Mouse (Mus musculus) midbrain, embryonic 16.5 days (tissue): ENCODE measurements around the gene Tppp. TPM values are rescaled to one million over a fixed set of nuclear protein-coding genes. Genes with fewer than 3 reads are reported as not detected.
"Not testable (repeated sequence)": the region's sequence is repeated elsewhere in the genome, so short reads cannot be mapped to it uniquely, and the experiment has no call there.

Experiments
- ATAC-seq: fragments of 200-750 bp; cut with Nextera tagmentation; 2 replicates; pipeline ENCODE4 v1.8.0; 2017; ENCODE audit warnings: moderate TSS enrichment
- H3K27ac ChIP-seq: fragments of 300-500 bp; sonication (generic); 2 replicates; pipeline ENCODE4 v1.5.1; 2014; ENCODE audit warnings: mild to moderate bottlenecking, low read length, mixed read lengths
- H3K27me3 ChIP-seq: fragments of 300-500 bp; sonication (generic); 2 replicates; pipeline ENCODE4 v1.6.1; 2014; ENCODE audit warnings: low read depth, low read length, mixed read lengths; ENCODE audit not compliant: control insufficient read depth, insufficient read depth
- H3K36me3 ChIP-seq: fragments of 300-500 bp; sonication (generic); 2 replicates; pipeline ENCODE4 v1.6.1; 2014; ENCODE audit warnings: mild to moderate bottlenecking, low read length, moderate library complexity, mixed read lengths; ENCODE audit not compliant: control insufficient read depth, insufficient read depth
- H3K4me1 ChIP-seq: fragments of 300-500 bp; sonication (generic); 2 replicates; pipeline ENCODE4 v1.6.1; 2014; ENCODE audit warnings: mild to moderate bottlenecking, low read length, mixed read lengths; ENCODE audit not compliant: control insufficient read depth, insufficient read depth
- H3K4me2 ChIP-seq: fragments of 300-500 bp; sonication (generic); 2 replicates; pipeline ENCODE4 v1.6.1; 2014; ENCODE audit warnings: mild to moderate bottlenecking, low read length, mixed read lengths
- H3K4me3 ChIP-seq: fragments of 300-500 bp; sonication (generic); 2 replicates; pipeline ENCODE4 v1.5.1; 2014; ENCODE audit warnings: low read depth, mild to moderate bottlenecking, low read length, moderate library complexity, mixed read lengths
- H3K9ac ChIP-seq: fragments of 300-500 bp; sonication (generic); 2 replicates; pipeline ENCODE4 v1.6.1; 2014; ENCODE audit warnings: low read depth, low read length, mixed read lengths
- H3K9me3 ChIP-seq: fragments of 300-500 bp; sonication (generic); replicated peaks from 2 replicates; pipeline ENCODE4 v1.6.1; 2014; ENCODE audit warnings: mild to moderate bottlenecking, low read length, mixed read lengths; ENCODE audit not compliant: control insufficient read depth, poor library complexity, severe bottlenecking
- WGBS: fragments of 180-500 bp; shearing (Covaris S2); extraction: QIAGEN DNeasy Blood & Tissue Kit; methylation state at CpG from one replicate; pipeline ENCODE4 v1.1.7; 2014; 5-methylcytosine and 5-hydroxymethylcytosine counted together
- polyA plus RNA-seq: library from polyadenylated mRNA; unstranded; fragments of >200 nt; fragmentation: Nextera tagmentation; extraction: Ambion mirVana; gene quantifications from 2 replicates; pipeline ENCODE4 v1.2.1, GENCODE M21; 2015

The Tppp gene
- polyA plus RNA-seq, 1 experiment from 2014 or later, result 16.1 TPM

DNA sequence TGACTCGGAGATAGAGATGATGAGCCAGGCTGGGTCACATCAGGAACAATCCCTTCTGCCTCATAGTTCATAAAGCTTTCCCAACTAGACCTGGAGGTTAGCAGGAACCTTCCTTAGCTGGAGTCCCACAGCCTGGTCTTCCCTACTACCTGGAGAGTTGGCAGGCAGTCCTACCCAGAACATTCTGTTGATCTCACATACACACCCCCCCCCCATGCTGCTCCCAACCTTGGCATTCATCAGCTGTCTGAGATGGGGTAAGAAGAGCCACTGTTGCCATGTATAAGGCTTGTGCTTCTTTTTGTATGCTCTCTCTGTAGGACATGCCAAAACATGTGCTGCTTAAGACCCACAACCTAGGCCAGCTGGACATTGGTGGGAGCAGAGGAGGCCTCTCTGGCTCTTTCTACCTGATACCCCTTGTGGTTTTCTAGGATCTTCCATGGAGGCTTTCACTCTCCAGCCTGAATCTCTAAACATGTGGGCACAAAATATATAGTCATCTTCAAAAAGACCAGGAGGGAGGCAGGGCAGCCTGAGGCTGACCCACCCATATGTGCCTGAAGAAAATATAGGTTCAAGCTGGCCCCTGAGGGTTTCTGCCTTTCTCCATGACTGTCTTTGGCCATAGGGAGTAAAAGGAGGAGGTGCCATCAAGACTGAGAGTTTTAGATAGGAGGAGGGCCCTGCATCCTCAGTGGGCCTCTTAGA is 54.3 kb downstream of the Tppp start:
- H3K27ac ChIP-seq, result no peak overlapping the region
- H3K4me3 ChIP-seq, result no peak overlapping the region
- H3K9ac ChIP-seq, result no peak overlapping the region
- no peaks in the 10 kb centered on the region for H3K4me1 ChIP-seq
- H3K36me3 ChIP-seq, result no peaks in the 10 kb centered on the region
- H3K4me2 ChIP-seq, result no peak overlapping the region
- H3K27me3 ChIP-seq, result no peaks in the 10 kb centered on the region
- ATAC-seq, result no peak
- no peaks in the 10 kb centered on the region for H3K9me3 ChIP-seq
- 100% methylated on average over 1 of the region's 1 CpGs for WGBS

DNA sequence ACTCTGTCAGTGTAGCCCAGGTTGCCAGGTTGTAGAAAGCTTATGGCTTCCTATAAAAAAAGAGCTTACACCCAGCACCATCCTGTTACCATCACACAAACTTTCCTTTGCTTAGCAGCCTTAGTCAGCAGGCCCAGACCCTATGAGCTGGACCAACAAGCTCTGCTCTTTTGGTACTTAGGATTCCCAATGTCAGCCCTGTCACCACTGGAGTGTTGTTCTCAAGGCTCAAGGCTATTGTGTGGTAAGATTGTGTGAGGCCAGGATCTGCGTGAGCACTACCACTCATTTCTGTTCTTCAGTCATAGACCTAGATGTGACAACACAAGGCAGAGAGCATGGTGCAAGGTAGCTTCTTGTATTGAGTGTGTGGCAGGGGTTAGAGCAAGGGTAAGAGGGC is 57.4 kb downstream of the Tppp start:
- no peak overlapping the region for H3K27ac ChIP-seq
- H3K36me3 ChIP-seq, result no peaks in the 10 kb centered on the region
- no peaks in the 10 kb centered on the region for H3K27me3 ChIP-seq
- no peak for ATAC-seq
- WGBS, result 67% methylated on average over 1 of the region's 1 CpGs
- H3K4me3 ChIP-seq, result no peak overlapping the region
- H3K4me2 ChIP-seq, result no peak overlapping the region
- no peaks in the 10 kb centered on the region for H3K9me3 ChIP-seq
- no peaks in the 10 kb centered on the region for H3K4me1 ChIP-seq
- no peak overlapping the region for H3K9ac ChIP-seq

DNA sequence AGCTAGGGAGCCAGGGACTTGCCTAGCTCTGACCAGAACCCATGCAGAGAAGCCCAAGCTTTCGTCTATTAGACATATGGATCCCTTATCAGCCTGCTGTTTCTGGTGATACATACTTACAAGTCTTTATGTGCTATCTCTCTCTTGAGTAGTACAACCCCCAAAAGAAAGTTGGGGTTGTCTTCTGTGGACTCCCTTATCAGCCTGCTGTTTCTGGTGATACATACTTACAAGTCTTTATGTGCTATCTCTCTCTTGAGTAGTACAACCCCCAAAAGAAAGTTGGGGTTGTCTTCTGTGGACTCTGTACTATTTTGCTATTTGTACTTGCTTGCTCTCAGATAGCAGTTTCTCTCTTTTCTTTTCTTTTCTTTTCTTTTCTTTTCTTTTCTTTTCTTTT is 62.0 kb downstream of the Tppp start:
- not testable (repeated sequence) for H3K9ac ChIP-seq, H3K36me3 ChIP-seq, H3K4me3 ChIP-seq, H3K27me3 ChIP-seq, H3K9me3 ChIP-seq, H3K27ac ChIP-seq, ATAC-seq, H3K4me1 ChIP-seq, H3K4me2 ChIP-seq
- WGBS, result 69% methylated on average over 1 of the region's 1 CpGs

DNA sequence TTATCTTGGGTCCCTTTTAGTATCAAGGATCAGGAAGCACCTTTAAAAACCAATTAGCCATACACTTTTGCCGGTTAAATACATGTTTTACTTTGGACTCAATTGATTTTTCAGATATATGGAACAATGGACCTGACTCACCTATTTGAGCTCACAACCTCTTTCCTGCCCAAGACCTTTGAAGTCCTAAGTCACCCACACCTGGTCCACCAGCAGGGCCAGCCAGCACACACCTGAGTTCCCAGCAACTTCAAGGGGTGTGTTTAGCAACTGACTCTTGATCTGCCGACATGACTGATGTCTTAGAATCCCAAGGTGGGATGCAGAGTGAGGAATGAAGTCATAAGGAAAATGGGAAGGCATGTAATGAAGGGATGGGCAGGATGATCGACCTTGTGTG is 62.5 kb downstream of the Tppp start:
- Histone ChIP-seq H3K4me3 (no peak overlapping the region), H3K27me3 (no peaks in the 10 kb centered on the region), H3K9ac (no peak overlapping the region), H3K4me2 (no peak overlapping the region), H3K27ac (no peak overlapping the region), H3K9me3 (no peaks in the 10 kb centered on the region), H3K4me1 (no peaks in the 10 kb centered on the region), H3K36me3 (no peaks in the 10 kb centered on the region)
- ATAC-seq, result no peak
- WGBS, result 82% methylated on average over 3 of the region's 3 CpGs

DNA sequence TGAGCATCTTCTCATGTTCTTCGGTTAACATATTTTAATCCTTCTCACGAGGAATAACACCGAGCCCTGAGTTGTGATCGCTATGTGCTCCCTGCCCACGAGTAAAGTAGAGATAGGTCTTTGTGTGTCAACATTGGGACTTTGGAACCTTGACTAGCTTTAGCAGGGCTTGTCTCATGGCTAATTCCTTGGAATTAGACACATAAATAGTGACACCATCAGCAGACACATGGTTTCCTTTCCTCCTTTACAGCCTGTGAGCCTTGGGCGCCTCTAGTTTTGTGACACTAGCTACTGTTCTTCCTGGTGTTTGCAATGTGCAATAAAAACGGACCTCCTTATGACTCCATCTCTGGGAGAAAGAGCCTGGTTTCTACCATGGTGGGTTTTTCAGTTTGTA is 64.2 kb downstream of the Tppp start:
- Histone ChIP-seq H3K9ac (no peak overlapping the region), H3K4me2 (no peak overlapping the region), H3K27ac (no peak overlapping the region), H3K27me3 (no peaks in the 10 kb centered on the region), H3K9me3 (no peaks in the 10 kb centered on the region), H3K4me3 (no peak overlapping the region), H3K36me3 (no peaks in the 10 kb centered on the region), H3K4me1 (no peaks in the 10 kb centered on the region)
- no peak for ATAC-seq
- WGBS, result 88% methylated on average over 7 of the region's 7 CpGs

Other genes with a start within 250 kb of the Tppp start
- gene Nkd2, start 161.8 kb upstream of the Tppp start, polyA plus RNA-seq, result 15.5 and 20.6 TPM in 2 replicates
- 10.4 and 11.8 TPM in 2 replicates for gene Trip13, start 71.6 kb upstream of the Tppp start, polyA plus RNA-seq
- 98.6 and 99.0 TPM in 2 replicates for gene Brd9, start 71.6 kb upstream of the Tppp start, polyA plus RNA-seq
- not detected in 2 replicates for gene Zdhhc11, start 45.6 kb upstream of the Tppp start, polyA plus RNA-seq
- 6.7 and 7.7 TPM in 2 replicates for gene Cep72, start 52.9 kb downstream of the Tppp start, polyA plus RNA-seq
- 0.13 and 0.41 TPM in 2 replicates for gene Slc9a3, start 112.0 kb downstream of the Tppp start, polyA plus RNA-seq
- 113 and 123 TPM in 2 replicates for gene Exoc3, start 199.3 kb downstream of the Tppp start, polyA plus RNA-seq